Mouse (Mus musculus) liver, postnatal 0 days (tissue): ENCODE measurements around the gene Hist1h4b.

Source experiments
- CTCF ChIP-seq: sonication (generic); IDR thresholded peaks from 2 replicates; pipeline ENCODE4 v1.5.1; 2016; ENCODE audit warnings: antibody characterized with exemption, low read depth
- EP300 ChIP-seq: IDR thresholded peaks from 2 replicates; pipeline ENCODE4 v1.6.1; 2016; ENCODE audit warnings: antibody characterized with exemption, low read depth, mild to moderate bottlenecking

DNA sequence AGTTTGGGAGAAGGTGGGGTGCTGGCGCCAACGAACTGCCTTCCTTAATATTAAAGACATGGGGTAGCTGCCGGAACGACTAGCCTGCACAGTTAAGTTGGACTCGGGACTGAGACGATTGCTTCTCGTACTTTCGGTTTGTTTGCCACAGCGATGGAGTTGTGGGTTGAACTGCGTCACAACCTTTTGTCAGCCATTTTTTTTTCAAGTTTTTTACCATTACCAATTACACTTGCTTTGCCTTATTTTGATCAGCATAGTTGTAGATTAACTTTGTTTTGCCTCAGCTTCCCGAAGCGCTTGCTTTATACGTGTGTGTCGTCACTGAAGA, 16.9 kb upstream of the Hist1h4b start:
- no peak for TF ChIP-seq CTCF
- TF ChIP-seq EP300 = peak; percentile 12
